Mouse (Mus musculus): Measurements from ENCODE around the gene Ep300.

GRCm38 (mm10) chr15:81693967-81694881 is 109.1 kb downstream of the Ep300 start:
- TF ChIP-seq CTCF (IDR thresholded peaks at IDR 0.05; ENCODE audit: low read depth) (peak; percentile 81), EP300 (IDR thresholded peaks at IDR 0.05; ENCODE audit: low read depth) (no peak)

All from liver, postnatal 0 days (tissue).